Mouse (Mus musculus) small intestine, adult 2 months (tissue): ENCODE data around the gene Slc9b2.

ENCODE experiments used
- CTCF ChIP-seq: fragments of 200-500 bp; IDR thresholded peaks from 2 replicates; pipeline ENCODE4 v1.5.1; 2012; ENCODE audit warnings: low read depth, mild to moderate bottlenecking, control low read depth, inconsistent platforms, low read length, moderate library complexity, mixed read lengths; ENCODE audit not compliant: insufficient replicate concordance, insufficient read length; ENCODE audit errors: extremely low read depth
- POLR2A ChIP-seq: fragments of 200-500 bp; IDR thresholded peaks from 2 replicates; pipeline ENCODE4 v1.6.1; 2012; ENCODE audit warnings: low read depth, mild to moderate bottlenecking, control low read depth, inconsistent platforms, low read length, moderate library complexity

- TF ChIP-seq CTCF: no peak
- no peak for TF ChIP-seq POLR2A
Measured at GRCm38 (mm10) chr3:135393186-135393585, 85.7 kb downstream of the Slc9b2 start.
